Mouse (Mus musculus) left cerebral cortex, adult 2 months (tissue): Measurements from ENCODE around the gene Tma7. TPM values are rescaled to one million over a fixed set of nuclear protein-coding genes. Genes with fewer than 3 reads are reported as not detected.

Experiments
- DNase-seq, 2 experiments: peaks; one replicate each; pipeline ENCODE4 v3.0.0; 2021 to 2022; ENCODE audit warnings: low spot score in 2 of 2, mixed read lengths in 1 of 2; ENCODE audit errors: extremely low spot score in 1 of 2
- H3K27ac ChIP-seq: fragments of 200-600 bp; 2 replicates; pipeline ENCODE4 v1.8.1; 2022
- H3K4me3 ChIP-seq: fragments of 200-600 bp; 2 replicates; pipeline ENCODE4 v1.8.1; 2022
- CTCF ChIP-seq: fragments of 200-600 bp; IDR thresholded peaks from 2 replicates; pipeline ENCODE4 v1.8.1; 2022; ENCODE audit warnings: antibody characterized with exemption, mild to moderate bottlenecking, moderate library complexity
- intact Hi-C: fragments of 180-260 bp; cut with DNase I; formaldehyde crosslinking; loops from one replicate; pipeline ENCODE4 v1.15.1; 2025
- total RNA-seq, 2 experiments: library from RNA; stranded (reverse); gene quantifications; 2 replicates each; pipeline ENCODE4 v1.2.3; 2021

Tma7 gene
- total RNA-seq, 2 experiments from 2014 or later = 312 to 332 TPM

GRCm38 (mm10) chr9:109092799-109093198 lies 10.4 kb upstream of the Tma7 start:
- H3K27ac ChIP-seq = no peak overlapping the region
- no peak for DNase-seq
- intact Hi-C loops = no loop called here
- TF ChIP-seq CTCF = no peak
- H3K4me3 ChIP-seq = no peak overlapping the region

GRCm38 (mm10) chr9:109091802-109092201 lies 9.4 kb upstream of the Tma7 start:
- TF ChIP-seq CTCF = no peak
- Histone ChIP-seq H3K27ac (no peak overlapping the region), H3K4me3 (no peak overlapping the region)
- intact Hi-C loops = no loop called here
- DNase-seq = no peak

DNA sequence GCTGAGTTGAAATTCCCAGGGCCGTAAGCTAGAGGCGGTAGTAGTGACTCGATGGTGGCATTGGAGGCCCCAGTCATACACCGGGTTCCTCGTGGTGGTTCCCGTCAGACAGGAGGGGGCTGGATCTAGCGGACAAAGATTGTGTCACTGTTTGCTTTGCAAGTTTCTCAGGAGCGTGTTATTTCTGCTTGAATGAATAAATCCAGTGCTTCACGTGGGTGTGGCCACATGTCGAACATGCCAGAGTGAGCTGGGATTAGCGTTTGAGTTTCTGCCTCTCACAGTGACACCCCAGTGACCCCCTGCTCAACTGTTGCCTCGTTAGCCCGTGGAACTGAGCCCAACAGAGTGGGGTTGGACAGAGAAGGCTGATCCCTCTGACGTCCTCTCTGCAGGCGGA lies 8.1 kb upstream of the Tma7 start:
- intact Hi-C loops = no loop called here
- no peak for TF ChIP-seq CTCF
- DNase-seq = no peak
- H3K27ac ChIP-seq = no peak overlapping the region
- H3K4me3 ChIP-seq = no peak overlapping the region

GRCm38 (mm10) chr9:109087987-109088386 lies 5.6 kb upstream of the Tma7 start:
- H3K4me3 ChIP-seq = no peak overlapping the region
- H3K27ac ChIP-seq = peak overlapping the region; percentile 36; the same call in 1 of the 2 replicates
- DNase-seq = no peak
- peak; percentile 74 for TF ChIP-seq CTCF
- intact Hi-C loops = loop anchor here (1.0 to 5.0 kb wide), 3 partner anchors 34 to 744 kb away; partner anchors contain the start of gene Nme6

- intact Hi-C loops = loop anchor here (5.0 kb wide), 2 partner anchors 522 to 747 kb away; partner anchors contain the start of gene Nme6
- no peak overlapping the region for H3K27ac ChIP-seq
- no peak overlapping the region for H3K4me3 ChIP-seq
- peak; percentile 53 for TF ChIP-seq CTCF
- DNase-seq = no peak
These were observed 2.5 kb upstream of the Tma7 start for GRCm38 (mm10) chr9:109084922-109085321.

DNA sequence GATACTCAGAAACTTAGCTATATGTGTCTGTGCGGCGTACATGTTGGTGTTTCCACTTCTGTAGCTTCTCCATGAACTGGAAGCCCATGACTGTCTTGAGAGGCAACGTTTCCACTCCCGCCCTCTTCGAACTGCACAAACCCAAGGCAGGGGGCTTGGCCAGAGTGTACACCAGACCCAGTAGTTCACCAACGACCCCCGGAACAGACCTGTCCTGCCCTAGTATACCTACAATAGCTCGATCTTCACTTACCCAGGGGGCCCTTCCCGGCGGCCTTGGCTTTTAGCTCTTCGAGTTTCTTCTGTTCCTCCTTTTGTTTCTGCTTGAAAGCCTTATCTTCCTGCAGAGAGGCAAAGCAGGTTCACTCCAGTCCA lies 651 bp downstream of the Tma7 start:
- no peak for TF ChIP-seq CTCF
- Histone ChIP-seq H3K4me3 (peak overlapping the region; percentile 56), H3K27ac (peak overlapping the region; percentile 88)
- intact Hi-C loops = no loop called here
- DNase-seq = no peak

- intact Hi-C loops = no loop called here
- Histone ChIP-seq H3K4me3 (no peak overlapping the region), H3K27ac (no peak overlapping the region)
- DNase-seq = no peak
- no peak for TF ChIP-seq CTCF
These were observed 1.9 kb downstream of the Tma7 start for GRCm38 (mm10) chr9:109080516-109080915.

DNA sequence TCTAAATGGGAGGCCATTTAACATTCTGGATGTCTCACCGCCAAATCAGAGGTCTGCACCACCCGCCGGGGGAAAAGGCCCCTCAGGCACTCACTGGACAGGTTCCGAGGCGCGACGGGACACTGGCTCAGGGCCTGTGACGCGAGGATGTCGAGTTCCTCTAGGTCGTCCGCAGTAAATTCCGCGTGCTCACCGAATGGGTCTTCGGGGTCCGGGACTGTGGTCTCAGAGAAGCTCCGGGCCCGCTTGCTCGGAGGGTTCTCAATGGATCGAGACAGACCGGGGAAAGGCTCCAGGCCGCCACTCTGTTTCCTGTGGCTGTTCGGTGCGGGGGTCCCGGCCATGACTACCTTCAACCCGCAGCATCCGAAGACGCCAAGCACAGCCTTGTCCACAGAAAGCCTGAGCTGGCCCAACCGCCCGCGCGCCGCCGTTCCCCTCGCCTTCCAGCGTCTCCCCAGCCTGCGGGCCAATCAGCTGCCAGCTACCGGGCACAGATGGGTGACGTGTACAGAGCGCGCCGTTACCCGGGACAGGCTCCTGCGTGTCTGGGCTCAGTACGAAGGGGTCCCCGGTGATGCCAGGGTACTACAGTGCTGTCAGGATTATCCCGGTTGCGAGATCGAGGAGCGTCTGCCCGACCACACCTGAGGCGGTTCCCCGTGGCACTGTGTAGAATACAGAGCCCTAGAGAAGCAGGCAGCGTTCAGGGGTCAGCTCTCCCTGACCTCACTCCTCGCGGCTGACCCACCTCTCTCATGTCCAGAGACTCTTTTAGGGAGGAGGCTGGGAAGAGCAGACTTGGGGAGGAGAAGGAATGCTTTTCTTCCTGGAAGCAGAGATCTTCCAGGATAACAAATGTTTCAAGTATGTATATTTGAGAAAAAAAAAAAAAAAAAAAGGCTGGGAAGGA lies 8.5 kb downstream of the Tma7 start, which contains the start of gene Atrip:
Atrip (minus strand) TSS at position 464 of the 913 bp plus-strand sequence.
- no peak for TF ChIP-seq CTCF
- Histone ChIP-seq H3K4me3 (peak within 1 kb of the TSS; percentile 80), H3K27ac (peak within 1 kb of the TSS; percentile 85)
- DNase-seq = peak; percentile 93 to 96
- intact Hi-C loops = no loop called here

- intact Hi-C loops = loop anchor here (5.0 kb wide), 1 partner anchor 121 kb away; no protein-coding TSS in a partner anchor
- no peak for DNase-seq
- H3K4me3 ChIP-seq = no peak overlapping the region
- H3K27ac ChIP-seq = no peak overlapping the region
- TF ChIP-seq CTCF = peak; percentile 23; the same call in 1 of the 2 replicates
These were observed 14.2 kb downstream of the Tma7 start for GRCm38 (mm10) chr9:109068095-109068735.

- no peak for TF ChIP-seq CTCF
- Histone ChIP-seq H3K27ac (no peak overlapping the region), H3K4me3 (no peak overlapping the region)
- no peak for DNase-seq
- intact Hi-C loops = no loop called here
These were observed 21.5 kb downstream of the Tma7 start for GRCm38 (mm10) chr9:109060898-109061295.

GRCm38 (mm10) chr9:109060184-109060897 lies 22.0 kb downstream of the Tma7 start:
- peak overlapping the region; percentile 87 for H3K27ac ChIP-seq
- no peak for TF ChIP-seq CTCF
- DNase-seq = no peak
- no peak overlapping the region for H3K4me3 ChIP-seq
- intact Hi-C loops = no loop called here
